Mouse (Mus musculus): ENCODE data around the gene Aff3. TPM values are rescaled to one million over a fixed set of nuclear protein-coding genes. Genes with fewer than 3 reads are reported as not detected.

Aff3 gene
- total and polyA plus RNA-seq, 3 experiments = 1.4 to 3.1 (median 2.4) TPM

GRCm38 (mm10) chr1:38217098-38217497, 447.7 kb downstream of the Aff3 start:
- Histone ChIP-seq H3K79me2 (replicated peaks; ENCODE audit: control insufficient read depth, insufficient read depth, low read length) (no peaks in the 10 kb centered on the region), H3K27me3 (ENCODE audit: control insufficient read depth, insufficient read depth, low read length) (no peaks in the 10 kb centered on the region), H3K27ac (no peak overlapping the region), H3K4me3 (no peak overlapping the region), H3K36me3 (ENCODE audit: control insufficient read depth, insufficient read depth, low read length) (no peaks in the 10 kb centered on the region), H3K4me1 (ENCODE audit: control insufficient read depth, insufficient read depth, low read length) (no peaks in the 10 kb centered on the region), H3K9ac (ENCODE audit: low read depth, low read length) (no peak overlapping the region)
- no peak for TF ChIP-seq POLR2A (IDR thresholded peaks at IDR 0.05; ENCODE audit: insufficient read depth, low read depth, low read length)
- TF ChIP-seq CTCF (IDR thresholded peaks at IDR 0.05) = no peak
- TF ChIP-seq EP300 (IDR thresholded peaks at IDR 0.05; ENCODE audit: insufficient read depth, low read depth, low read length) = no peak
- intact Hi-C loops (cut with DNase I) = no loop called here
- no peak for DNase-seq
- 88% methylated on average over 5 of the region's 5 CpGs for WGBS

GRCm38 (mm10) chr1:38213377-38213776, 451.4 kb downstream of the Aff3 start:
- intact Hi-C loops (cut with DNase I) = no loop called here
- Histone ChIP-seq H3K4me3 (no peak overlapping the region), H3K27me3 (ENCODE audit: control insufficient read depth, insufficient read depth, low read length) (no peaks in the 10 kb centered on the region), H3K27ac (no peak overlapping the region), H3K9ac (ENCODE audit: low read depth, low read length) (no peak overlapping the region), H3K79me2 (replicated peaks; ENCODE audit: control insufficient read depth, insufficient read depth, low read length) (no peaks in the 10 kb centered on the region), H3K4me1 (ENCODE audit: control insufficient read depth, insufficient read depth, low read length) (no peaks in the 10 kb centered on the region), H3K36me3 (ENCODE audit: control insufficient read depth, insufficient read depth, low read length) (no peaks in the 10 kb centered on the region)
- no peak for DNase-seq
- WGBS = 53% methylated on average over 3 of the region's 3 CpGs
- no peak for TF ChIP-seq EP300 (IDR thresholded peaks at IDR 0.05; ENCODE audit: insufficient read depth, low read depth, low read length)
- TF ChIP-seq CTCF (IDR thresholded peaks at IDR 0.05) = no peak

- Histone ChIP-seq H3K27ac (no peak overlapping the region), H3K79me2 (replicated peaks; ENCODE audit: control insufficient read depth, insufficient read depth, low read length) (no peaks in the 10 kb centered on the region), H3K4me3 (no peak overlapping the region), H3K9ac (ENCODE audit: low read depth, low read length) (no peak overlapping the region), H3K36me3 (ENCODE audit: control insufficient read depth, insufficient read depth, low read length) (no peaks in the 10 kb centered on the region), H3K4me1 (ENCODE audit: control insufficient read depth, insufficient read depth, low read length) (no peaks in the 10 kb centered on the region), H3K27me3 (ENCODE audit: control insufficient read depth, insufficient read depth, low read length) (no peaks in the 10 kb centered on the region)
- TF ChIP-seq CTCF (IDR thresholded peaks at IDR 0.05) = no peak
- TF ChIP-seq POLR2A (IDR thresholded peaks at IDR 0.05; ENCODE audit: insufficient read depth, low read depth, low read length) = no peak
- no peak for TF ChIP-seq EP300 (IDR thresholded peaks at IDR 0.05; ENCODE audit: insufficient read depth, low read depth, low read length)
- intact Hi-C loops (cut with DNase I) = no loop called here
- 58% methylated on average over 5 of the region's 5 CpGs for whole genome bisulfite sequencing
- no peak for DNase-seq
These were observed 452.4 kb downstream of the Aff3 start for GRCm38 (mm10) chr1:38212386-38212785.

- DNase-seq = no peak
- Histone ChIP-seq H3K79me2 (replicated peaks; ENCODE audit: control insufficient read depth, insufficient read depth, low read length) (no peaks in the 10 kb centered on the region), H3K27me3 (ENCODE audit: control insufficient read depth, insufficient read depth, low read length) (no peaks in the 10 kb centered on the region), H3K9ac (ENCODE audit: low read depth, low read length) (no peak overlapping the region), H3K4me3 (no peak overlapping the region), H3K4me1 (ENCODE audit: control insufficient read depth, insufficient read depth, low read length) (no peaks in the 10 kb centered on the region; the same call in 1 of the 2 replicates), H3K27ac (no peak overlapping the region), H3K36me3 (ENCODE audit: control insufficient read depth, insufficient read depth, low read length) (no peaks in the 10 kb centered on the region)
- intact Hi-C loops (cut with DNase I) = loop anchor here (5.0 kb wide), 2 partner anchors 40 to 105 kb away; no protein-coding TSS in a partner anchor
- no peak for TF ChIP-seq EP300 (IDR thresholded peaks at IDR 0.05; ENCODE audit: insufficient read depth, low read depth, low read length)
- TF ChIP-seq CTCF (IDR thresholded peaks at IDR 0.05) = peak; percentile 66
- no peak for TF ChIP-seq POLR2A (IDR thresholded peaks at IDR 0.05; ENCODE audit: insufficient read depth, low read depth, low read length)
- 72% methylated on average over 10 of the region's 10 CpGs for WGBS
These were observed 462.1 kb downstream of the Aff3 start for GRCm38 (mm10) chr1:38202475-38203183.

- Histone ChIP-seq H3K27ac (no peak overlapping the region), H3K4me1 (ENCODE audit: control insufficient read depth, insufficient read depth, low read length) (no peaks in the 10 kb centered on the region; the same call in 1 of the 2 replicates), H3K36me3 (ENCODE audit: control insufficient read depth, insufficient read depth, low read length) (no peaks in the 10 kb centered on the region), H3K79me2 (replicated peaks; ENCODE audit: control insufficient read depth, insufficient read depth, low read length) (no peaks in the 10 kb centered on the region), H3K9ac (ENCODE audit: low read depth, low read length) (no peak overlapping the region), H3K4me3 (no peak overlapping the region), H3K27me3 (ENCODE audit: control insufficient read depth, insufficient read depth, low read length) (no peaks in the 10 kb centered on the region)
- WGBS = 84% methylated on average over 3 of the region's 3 CpGs
- TF ChIP-seq POLR2A (IDR thresholded peaks at IDR 0.05; ENCODE audit: insufficient read depth, low read depth, low read length) = no peak
- no peak for TF ChIP-seq EP300 (IDR thresholded peaks at IDR 0.05; ENCODE audit: insufficient read depth, low read depth, low read length)
- TF ChIP-seq CTCF (IDR thresholded peaks at IDR 0.05) = no peak
- intact Hi-C loops (cut with DNase I) = loop anchor here (5.0 kb wide), 2 partner anchors 41 to 106 kb away; no protein-coding TSS in a partner anchor
- DNase-seq = no peak
These were observed 463.0 kb downstream of the Aff3 start for GRCm38 (mm10) chr1:38201796-38202195.
